Mouse (Mus musculus): Measurements from ENCODE around the gene Vav2.

DNA sequence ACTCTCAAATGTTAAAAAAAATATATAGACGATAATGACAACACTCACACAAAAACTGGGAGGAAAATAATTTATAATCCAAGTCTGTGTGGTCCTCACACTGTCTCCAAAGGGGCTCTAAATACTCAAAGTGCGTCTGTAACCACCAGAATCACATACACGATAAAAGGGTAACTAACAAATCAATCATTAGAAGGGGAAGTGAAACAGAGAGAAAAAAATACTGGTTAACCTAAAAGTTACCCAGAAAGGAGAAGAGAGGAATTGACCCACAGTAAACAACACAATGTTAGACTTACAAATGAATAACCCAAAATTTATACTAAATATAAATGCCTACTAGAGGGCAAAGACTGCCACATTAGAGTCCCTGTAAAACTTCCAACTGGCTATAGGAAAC is 161.0 kb downstream of the Vav2 start:
- no peak for TF ChIP-seq CTCF (conservative IDR thresholded peaks at IDR 0.05; ENCODE audit: low read length)
- TF ChIP-seq POU5F1 (IDR thresholded peaks at IDR 0.05; ENCODE audit: borderline replicate concordance, low read length) = no peak
- TF ChIP-seq NANOG (IDR thresholded peaks at IDR 0.05; ENCODE audit: borderline replicate concordance, low read length) = no peak
